Mouse (Mus musculus) thymus, adult 2 months (tissue): ENCODE measurements around the gene Krtap4-13.
"Not testable (repeated sequence)": the region's sequence is repeated elsewhere in the genome, so short reads cannot be mapped to it uniquely, and the experiment has no call there.

Source experiments
- CTCF ChIP-seq: fragments of 200-500 bp; IDR thresholded peaks from 2 replicates; pipeline ENCODE4 v1.5.1; 2012; ENCODE audit warnings: mild to moderate bottlenecking, control low read depth, low read length, moderate library complexity, borderline replicate concordance; ENCODE audit not compliant: control insufficient read depth, poor library complexity, insufficient read depth; ENCODE audit errors: extremely low read depth
- POLR2A ChIP-seq: fragments of 200-500 bp; IDR thresholded peaks from 2 replicates; pipeline ENCODE4 v1.6.1; 2012; ENCODE audit warnings: mild to moderate bottlenecking, low read length, control low read depth, moderate library complexity; ENCODE audit not compliant: control insufficient read depth, poor library complexity, insufficient read depth; ENCODE audit errors: extremely low read depth

DNA sequence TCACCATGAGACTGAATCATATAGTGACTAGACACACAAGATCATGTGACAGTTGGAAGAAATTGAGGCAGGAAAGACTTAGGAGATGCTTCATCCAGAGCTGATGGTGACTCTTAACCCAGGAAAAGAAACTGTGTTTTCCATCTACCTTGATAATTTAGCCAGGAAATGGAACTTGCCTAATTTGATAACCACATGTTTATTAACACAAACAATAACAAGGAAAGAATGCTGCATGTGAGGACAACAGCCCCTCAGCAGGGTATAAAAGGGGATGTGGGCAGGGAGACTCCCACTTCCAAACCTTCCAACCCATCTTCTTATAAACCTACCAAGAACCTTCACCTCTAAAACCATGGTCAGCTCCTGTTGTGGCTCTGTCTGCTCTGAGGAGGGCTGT, 24.8 kb downstream of the Krtap4-13 start, which contains the start of gene Krtap4-9:
- not testable (repeated sequence) for TF ChIP-seq POLR2A, CTCF
